Mouse (Mus musculus) cerebellum, adult 2 months (tissue): ENCODE measurements around the gene Eif4a2.

Experiments used
- CTCF ChIP-seq: fragments of 200-500 bp; IDR thresholded peaks from 2 replicates; pipeline ENCODE4 v1.5.1; 2011; ENCODE audit warnings: low read depth, mild to moderate bottlenecking, control low read depth, low read length, moderate library complexity, borderline replicate concordance; ENCODE audit not compliant: insufficient read depth
- POLR2A ChIP-seq: fragments of 200-500 bp; IDR thresholded peaks from 2 replicates; pipeline ENCODE4 v1.6.1; 2011; ENCODE audit warnings: low read length, control low read depth, borderline replicate concordance; ENCODE audit not compliant: insufficient read depth

DNA sequence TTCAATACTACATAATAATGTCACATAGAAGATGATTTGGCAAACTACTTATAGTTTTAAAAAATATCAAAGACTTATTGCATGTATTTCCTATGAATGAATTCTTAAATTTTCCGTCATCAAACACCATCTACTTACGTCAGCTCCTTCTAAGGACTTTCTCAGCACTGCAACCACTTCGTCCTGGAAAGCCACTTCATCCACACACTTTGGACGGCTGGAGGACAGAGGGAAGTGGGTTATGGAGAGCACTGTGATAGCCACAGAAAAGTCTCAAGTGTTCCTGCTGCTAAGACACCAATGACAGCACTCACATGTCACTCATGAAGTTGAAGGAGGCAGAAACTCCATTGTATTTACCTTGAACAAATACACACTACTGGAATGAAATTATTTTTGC is 17.2 kb downstream of the Eif4a2 start:
- TF ChIP-seq POLR2A (no peak), CTCF (no peak)
